Mouse (Mus musculus) ES-E14 (cell line): ENCODE measurements around the gene Pspn. TPM values are rescaled to one million over a fixed set of nuclear protein-coding genes. Genes with fewer than 3 reads are reported as not detected.
A peak's percentile ranks its signal among the peaks of the same experiment; 100 is the strongest.

Experiments
- DNase-seq: peaks from one replicate; pipeline ENCODE4 v3.0.0-alpha.2; 2013; ENCODE audit warnings: low read depth, low spot score
- H3K27ac ChIP-seq: 2 replicates; pipeline ENCODE4 v1.5.1; 2012; ENCODE audit warnings: low read depth, mild to moderate bottlenecking, low read length, moderate library complexity, mixed read lengths; ENCODE audit not compliant: poor library complexity, insufficient read depth, severe bottlenecking
- H3K36me3 ChIP-seq: 2 replicates; pipeline ENCODE4 v1.6.1; 2012; ENCODE audit warnings: mild to moderate bottlenecking, low read length, moderate library complexity, mixed read lengths; ENCODE audit not compliant: control insufficient read depth, poor library complexity, insufficient read depth, severe bottlenecking
- H3K4me1 ChIP-seq, 2 experiments: fragments of 150-350 bp in 1 of 2; sonication (generic) in 1 of 2; 2 replicates each; pipeline ENCODE4 v1.6.1; 2012; ENCODE audit warnings: low read length in 2 of 2, mild to moderate bottlenecking in 1 of 2, mixed read lengths in 1 of 2; ENCODE audit not compliant: control insufficient read depth in 2 of 2, insufficient read depth in 2 of 2, poor library complexity in 1 of 2
- H3K4me3 ChIP-seq, 2 experiments: fragments of 150-350 bp in 1 of 2; sonication (generic) in 1 of 2; 2 replicates each; pipeline ENCODE4 v1.5.1; 2012; ENCODE audit warnings: low read length in 2 of 2, low read depth in 1 of 2, mild to moderate bottlenecking in 1 of 2, mixed read lengths in 1 of 2; ENCODE audit not compliant: insufficient read depth in 1 of 2, poor library complexity in 1 of 2, severe bottlenecking in 1 of 2
- H3K9ac ChIP-seq: 2 replicates; pipeline ENCODE4 v1.6.1; 2012; ENCODE audit warnings: low read depth, mild to moderate bottlenecking, low read length, mixed read lengths; ENCODE audit not compliant: poor library complexity, insufficient read depth, severe bottlenecking
- H3K9me3 ChIP-seq: fragments of 150-350 bp; sonication (generic); 2 replicates; pipeline ENCODE4 v1.6.1; 2012; ENCODE audit warnings: low read depth, mild to moderate bottlenecking, low read length; ENCODE audit not compliant: control insufficient read depth, insufficient read depth
- CHD2 ChIP-seq: IDR thresholded peaks from 2 replicates; pipeline ENCODE4 v1.6.1; 2014; ENCODE audit warnings: mild to moderate bottlenecking, low read depth, low read length, inconsistent platforms
- HCFC1 ChIP-seq: IDR thresholded peaks from 2 replicates; pipeline ENCODE4 v1.6.1; 2012; ENCODE audit warnings: low read length, inconsistent platforms, borderline replicate concordance; ENCODE audit not compliant: insufficient read depth
- MAFK ChIP-seq: IDR thresholded peaks from 2 replicates; pipeline ENCODE4 v1.6.1; 2014; ENCODE audit warnings: mild to moderate bottlenecking, low read depth, low read length, inconsistent platforms; ENCODE audit not compliant: insufficient read depth
- ZC3H11A ChIP-seq: IDR thresholded peaks from 2 replicates; pipeline ENCODE4 v1.6.1; 2012; ENCODE audit warnings: low read depth, mild to moderate bottlenecking, inconsistent platforms, low read length, borderline replicate concordance
- ZNF384 ChIP-seq: IDR thresholded peaks from 2 replicates; pipeline ENCODE4 v1.6.1; 2012; ENCODE audit warnings: low read depth, low read length, inconsistent platforms
- in situ Hi-C, 2 experiments: fragments of 600-800 bp; cut with MboI; formaldehyde crosslinking; loops; one replicate each; pipeline ENCODE4 v1.15.1; 2025; ENCODE audit warnings: low sequenced_read_pairs in 2 of 2, inconsistent platforms in 1 of 2; ENCODE audit not compliant: unreplicated experiment in 2 of 2
- total RNA-seq: library from RNA; depleted of rRNA; stranded (reverse); fragments of 300-350 nt; gene quantifications from 2 replicates; pipeline ENCODE4 v1.2.3, GENCODE M21; 2012

The Pspn gene
- total RNA-seq, 1 experiment: not detected

GRCm38 (mm10) chr17:56976531-56977390 lies 23.1 kb downstream of the Pspn start:
- Histone ChIP-seq H3K4me3 (no peak overlapping the region), H3K9me3 (no peaks in the 10 kb centered on the region), H3K27ac (no peak overlapping the region), H3K36me3 (no peaks in the 10 kb centered on the region), H3K4me1 (peaks cover 1 to 3% of the 10 kb centered on the region in 2 experiments; a peak in 1 of 4 replicates), H3K9ac (no peak overlapping the region)
- no peak for TF ChIP-seq CHD2
- in situ Hi-C loops: no loop called here
- DNase-seq: no peak

GRCm38 (mm10) chr17:56975391-56975790 lies 24.4 kb downstream of the Pspn start:
- H3K4me3 ChIP-seq: no peak overlapping the region
- H3K9me3 ChIP-seq: no peaks in the 10 kb centered on the region
- no peak for DNase-seq
- no peaks in the 10 kb centered on the region for H3K36me3 ChIP-seq
- no peak overlapping the region for H3K27ac ChIP-seq
- no peak overlapping the region for H3K9ac ChIP-seq
- TF ChIP-seq ZNF384 (no peak), ZC3H11A (no peak), HCFC1 (no peak), CHD2 (no peak)
- in situ Hi-C loops: no loop called here
- H3K4me1 ChIP-seq: peaks cover 1 to 3% of the 10 kb centered on the region in 2 experiments; a peak in 1 of 4 replicates

DNA sequence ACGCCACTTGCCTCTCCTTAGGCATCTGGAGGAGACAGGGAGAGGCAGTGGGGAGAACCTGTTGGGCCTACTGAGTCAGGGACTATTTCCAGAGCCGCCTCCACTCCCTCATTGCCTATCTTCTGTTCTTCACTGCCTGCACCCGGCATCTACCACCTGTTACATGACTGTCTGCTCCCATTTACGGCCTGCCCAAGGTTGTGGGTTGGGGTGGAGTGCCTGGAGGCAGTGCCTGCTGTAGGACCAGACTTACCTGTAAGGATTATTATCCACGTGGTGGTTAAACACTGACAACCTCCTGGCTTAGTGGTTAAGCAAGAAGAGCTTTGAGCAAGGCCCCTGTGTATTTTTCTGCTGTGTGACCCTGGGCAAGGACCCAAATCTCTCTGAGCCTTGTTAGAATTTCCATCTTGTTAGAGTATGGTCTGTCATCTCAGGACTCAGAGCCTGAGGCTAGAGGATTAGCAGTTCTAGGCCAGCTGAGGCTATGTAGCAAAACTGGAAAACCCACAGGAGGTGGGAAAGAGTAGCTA lies 25.0 kb downstream of the Pspn start:
- no peaks in the 10 kb centered on the region for H3K36me3 ChIP-seq
- no peaks in the 10 kb centered on the region for H3K9me3 ChIP-seq
- no peak for DNase-seq
- H3K9ac ChIP-seq: no peak overlapping the region
- H3K4me3 ChIP-seq: no peak overlapping the region
- in situ Hi-C loops: no loop called here
- H3K27ac ChIP-seq: no peak overlapping the region
- peaks cover 1 to 3% of the 10 kb centered on the region in 2 experiments; a peak in 1 of 4 replicates for H3K4me1 ChIP-seq
- TF ChIP-seq CHD2 (no peak), HCFC1 (no peak), ZNF384 (no peak), MAFK (no peak), ZC3H11A (no peak)

- TF ChIP-seq MAFK (no peak), ZC3H11A (no peak), CHD2 (no peak), HCFC1 (no peak), ZNF384 (no peak)
- no peak overlapping the region for H3K4me3 ChIP-seq
- in situ Hi-C loops: no loop called here
- H3K4me1 ChIP-seq: peaks cover 1 to 3% of the 10 kb centered on the region in 2 experiments; a peak in 1 of 4 replicates
- DNase-seq: peak; percentile 85
- H3K9ac ChIP-seq: no peak overlapping the region
- H3K27ac ChIP-seq: no peak overlapping the region
- H3K36me3 ChIP-seq: no peaks in the 10 kb centered on the region
- H3K9me3 ChIP-seq: no peaks in the 10 kb centered on the region
Observed at GRCm38 (mm10) chr17:56973956-56974707, 25.7 kb downstream of the Pspn start.
